Mouse (Mus musculus) neural tube, embryonic 14.5 days (tissue): ENCODE results near the gene Ppp2r5e. TPM values are rescaled to one million over a fixed set of nuclear protein-coding genes. Genes with fewer than 3 reads are reported as not detected.

Experiments used
- ATAC-seq: fragments of 200-750 bp; cut with Nextera tagmentation; 2 replicates; pipeline ENCODE4 v1.8.0; 2017; ENCODE audit warnings: low read depth, mild to moderate bottlenecking, moderate TSS enrichment, moderate library complexity
- H3K27ac ChIP-seq: fragments of 300-500 bp; sonication (generic); 2 replicates; pipeline ENCODE4 v1.5.1; 2014; ENCODE audit warnings: low read depth, mild to moderate bottlenecking, control low read depth, low read length, moderate library complexity, mixed read lengths
- H3K27me3 ChIP-seq: fragments of 300-500 bp; sonication (generic); 2 replicates; pipeline ENCODE4 v1.6.1; 2014; ENCODE audit warnings: low read length; ENCODE audit not compliant: control insufficient read depth, insufficient read depth
- H3K36me3 ChIP-seq: fragments of 300-500 bp; sonication (generic); 2 replicates; pipeline ENCODE4 v1.6.1; 2014; ENCODE audit warnings: low read length, mixed read lengths; ENCODE audit not compliant: control insufficient read depth, insufficient read depth
- H3K4me1 ChIP-seq: fragments of 300-500 bp; sonication (generic); 2 replicates; pipeline ENCODE4 v1.6.1; 2014; ENCODE audit warnings: low read length; ENCODE audit not compliant: control insufficient read depth, insufficient read depth
- H3K4me2 ChIP-seq: fragments of 300-500 bp; sonication (generic); 2 replicates; pipeline ENCODE4 v1.6.1; 2014; ENCODE audit warnings: mild to moderate bottlenecking, low read depth, low read length, control low read depth
- H3K4me3 ChIP-seq: fragments of 300-500 bp; sonication (generic); 2 replicates; pipeline ENCODE4 v1.5.1; 2014; ENCODE audit warnings: low read depth, low read length, control low read depth, mixed read lengths
- H3K9ac ChIP-seq: fragments of 300-500 bp; sonication (generic); replicated peaks from 2 replicates; pipeline ENCODE4 v1.6.1; 2014; ENCODE audit warnings: low read depth, mild to moderate bottlenecking, control low read depth, low read length, mixed read lengths
- H3K9me3 ChIP-seq: fragments of 300-500 bp; sonication (generic); 2 replicates; pipeline ENCODE4 v1.6.1; 2016; ENCODE audit warnings: low read length; ENCODE audit not compliant: control insufficient read depth
- WGBS: fragments of 180-500 bp; shearing (Covaris S2); extraction: QIAGEN DNeasy Blood & Tissue Kit; methylation state at CpG from one replicate; pipeline ENCODE4 v1.1.7; 2014; 5-methylcytosine and 5-hydroxymethylcytosine counted together
- polyA plus RNA-seq: library from polyadenylated mRNA; unstranded; fragments of >200 nt; fragmentation: Nextera tagmentation; extraction: Ambion mirVana; gene quantifications from 2 replicates; pipeline ENCODE4 v1.2.1, GENCODE M21; 2014

The Ppp2r5e gene
- polyA plus RNA-seq, 1 experiment from 2014 or later, result 24.2 TPM

GRCm38 (mm10) chr12:75616841-75617240 is 20.8 kb upstream of the Ppp2r5e start:
- Histone ChIP-seq H3K4me1 (no peaks in the 10 kb centered on the region), H3K36me3 (no peaks in the 10 kb centered on the region), H3K9ac (no peak overlapping the region), H3K4me3 (no peak overlapping the region), H3K27me3 (no peaks in the 10 kb centered on the region), H3K9me3 (no peaks in the 10 kb centered on the region), H3K4me2 (no peak overlapping the region), H3K27ac (no peak overlapping the region)
- ATAC-seq, result no peak
- WGBS, result 61% methylated on average over 8 of the region's 8 CpGs

GRCm38 (mm10) chr12:75616158-75616791 is 20.2 kb upstream of the Ppp2r5e start:
- H3K9me3 ChIP-seq, result no peaks in the 10 kb centered on the region
- peak overlapping the region; percentile 30; the same call in 1 of the 2 replicates for H3K4me2 ChIP-seq
- no peak overlapping the region for H3K9ac ChIP-seq
- H3K27ac ChIP-seq, result no peak overlapping the region
- no peaks in the 10 kb centered on the region for H3K27me3 ChIP-seq
- ATAC-seq, result no peak
- no peak overlapping the region for H3K4me3 ChIP-seq
- WGBS, result 9% methylated on average over 23 of the region's 24 CpGs
- no peaks in the 10 kb centered on the region for H3K36me3 ChIP-seq
- no peaks in the 10 kb centered on the region for H3K4me1 ChIP-seq

DNA sequence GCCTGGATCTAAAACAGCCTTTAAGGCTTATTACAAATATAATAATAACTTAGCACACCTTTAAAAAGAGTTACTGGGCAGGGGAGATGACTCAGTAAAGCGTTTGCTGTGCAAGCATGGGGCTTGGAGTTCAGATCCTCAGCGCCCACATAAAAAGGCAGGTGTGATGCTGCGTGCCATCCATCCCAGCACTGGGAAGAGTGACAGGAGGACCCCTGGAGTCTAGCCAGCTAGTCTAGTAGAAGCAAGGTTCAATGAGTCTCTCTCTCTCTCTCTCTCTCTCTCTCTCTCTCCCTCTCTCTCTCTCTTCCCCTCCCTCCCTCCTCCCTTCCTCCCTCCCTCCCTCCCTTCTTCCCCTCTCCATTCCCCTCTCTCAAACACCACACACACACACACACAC is 19.5 kb upstream of the Ppp2r5e start:
- Histone ChIP-seq H3K36me3 (no peaks in the 10 kb centered on the region), H3K27ac (no peak overlapping the region), H3K4me1 (no peaks in the 10 kb centered on the region), H3K9ac (no peak overlapping the region), H3K4me2 (no peak overlapping the region), H3K9me3 (no peaks in the 10 kb centered on the region), H3K4me3 (no peak overlapping the region), H3K27me3 (no peaks in the 10 kb centered on the region)
- WGBS, result 54% methylated on average over 3 of the region's 3 CpGs
- no peak for ATAC-seq

DNA sequence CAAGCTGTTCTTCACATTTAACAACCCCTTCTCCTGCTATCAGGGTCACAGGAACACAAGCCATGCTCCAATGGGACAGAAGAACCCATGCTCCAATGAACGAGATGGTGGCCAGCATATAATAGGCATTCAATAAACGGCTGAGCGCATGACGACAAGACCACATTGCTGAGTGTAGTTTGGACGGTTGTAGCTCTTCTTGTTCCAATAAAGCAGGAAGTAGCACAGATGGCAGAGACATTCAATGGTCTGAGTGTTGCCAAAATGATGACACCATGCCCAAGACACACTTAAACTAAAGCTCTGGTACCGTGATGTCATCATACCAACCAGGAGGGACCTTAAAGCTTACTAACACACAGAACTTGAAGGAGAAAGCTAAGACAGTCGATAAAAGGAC is 16.7 kb upstream of the Ppp2r5e start:
- H3K27ac ChIP-seq, result no peak overlapping the region
- H3K9me3 ChIP-seq, result no peaks in the 10 kb centered on the region
- WGBS, result 81% methylated on average over 7 of the region's 7 CpGs
- no peaks in the 10 kb centered on the region for H3K4me1 ChIP-seq
- no peak overlapping the region for H3K4me3 ChIP-seq
- ATAC-seq, result no peak
- no peak overlapping the region for H3K9ac ChIP-seq
- no peak overlapping the region for H3K4me2 ChIP-seq
- H3K36me3 ChIP-seq, result no peaks in the 10 kb centered on the region
- no peaks in the 10 kb centered on the region for H3K27me3 ChIP-seq

- H3K27ac ChIP-seq, result no peak overlapping the region
- WGBS, result 12% methylated on average over 4 of the region's 4 CpGs
- H3K27me3 ChIP-seq, result no peaks in the 10 kb centered on the region
- H3K4me1 ChIP-seq, result peaks cover under 1% of the 10 kb centered on the region; the same call in 1 of the 2 replicates
- H3K9me3 ChIP-seq, result no peaks in the 10 kb centered on the region
- no peaks in the 10 kb centered on the region for H3K36me3 ChIP-seq
- no peak overlapping the region for H3K4me2 ChIP-seq
- no peak for ATAC-seq
- no peak overlapping the region; the same call in 1 of the 2 replicates for H3K9ac ChIP-seq
- H3K4me3 ChIP-seq, result no peak overlapping the region
Observed at GRCm38 (mm10) chr12:75599490-75599889, 3.4 kb upstream of the Ppp2r5e start.

DNA sequence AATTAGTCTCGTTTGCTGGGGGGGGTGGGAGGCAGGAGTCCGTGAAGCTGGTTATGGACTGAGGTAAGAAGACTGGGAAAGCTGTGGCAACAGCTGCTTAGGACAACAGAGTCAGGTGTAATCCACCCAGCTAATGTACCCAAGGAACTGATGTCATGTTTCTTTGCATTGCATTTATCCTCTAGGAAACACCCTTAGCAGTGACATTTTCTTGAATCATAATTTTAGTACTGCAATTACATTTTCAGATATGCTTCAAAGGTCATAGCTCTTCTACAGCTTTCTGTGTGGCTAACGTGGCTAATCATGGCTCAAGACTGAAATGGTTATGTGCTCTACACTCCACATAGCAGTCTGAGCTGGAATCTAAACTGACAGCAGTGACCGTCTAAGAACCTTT is 2.9 kb upstream of the Ppp2r5e start:
- Histone ChIP-seq H3K4me2 (no peak overlapping the region), H3K27ac (no peak overlapping the region), H3K4me3 (no peak overlapping the region), H3K9me3 (no peaks in the 10 kb centered on the region), H3K9ac (no peak overlapping the region; the same call in 1 of the 2 replicates), H3K36me3 (no peaks in the 10 kb centered on the region), H3K4me1 (peaks cover 5% of the 10 kb centered on the region), H3K27me3 (no peaks in the 10 kb centered on the region)
- no peak for ATAC-seq
- 75% methylated on average over 4 of the region's 4 CpGs for WGBS

DNA sequence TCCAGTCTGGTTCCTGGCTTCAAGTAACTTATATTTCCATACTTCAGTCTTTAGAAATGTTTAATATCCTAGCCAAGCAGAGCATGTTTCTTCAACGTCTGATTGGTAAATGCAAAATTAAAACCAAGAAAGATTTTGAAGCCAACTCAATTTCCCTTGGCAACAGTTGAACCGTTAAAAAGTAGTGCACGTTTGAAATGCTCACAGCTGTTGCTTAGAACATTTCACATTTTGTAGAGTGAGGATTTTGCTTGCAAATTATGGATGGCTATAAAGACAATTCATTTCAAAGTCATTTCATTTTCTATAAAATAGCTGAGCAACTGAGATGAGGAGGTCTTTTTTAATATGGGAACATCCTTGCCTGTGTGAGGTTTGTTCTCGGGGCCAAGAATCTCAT is 1.7 kb upstream of the Ppp2r5e start:
- no peak overlapping the region for H3K9ac ChIP-seq
- no peak overlapping the region for H3K4me3 ChIP-seq
- 86% methylated on average over 4 of the region's 4 CpGs for WGBS
- peaks cover 4% of the 10 kb centered on the region; the same call in 1 of the 2 replicates for H3K36me3 ChIP-seq
- no peaks in the 10 kb centered on the region for H3K9me3 ChIP-seq
- H3K4me2 ChIP-seq, result no peak overlapping the region
- no peak overlapping the region for H3K27ac ChIP-seq
- no peak for ATAC-seq
- H3K4me1 ChIP-seq, result peaks cover 13% of the 10 kb centered on the region
- no peaks in the 10 kb centered on the region for H3K27me3 ChIP-seq

GRCm38 (mm10) chr12:75595291-75596153 is 523 bp downstream of the Ppp2r5e start:
- 0% methylated on average over 69 of the region's 97 CpGs for WGBS
- peak overlapping the region; percentile 53 for H3K4me2 ChIP-seq

GRCm38 (mm10) chr12:75594404-75594803 is 1.6 kb downstream of the Ppp2r5e start:
- Histone ChIP-seq H3K4me2 (peak overlapping the region; percentile 53), H3K9ac (0 out of 2 replicates have a peak overlapping the region, but pooled peaks have one; percentile 12), H3K36me3 (peaks cover 6% of the 10 kb centered on the region; the same call in 1 of the 2 replicates), H3K9me3 (no peaks in the 10 kb centered on the region), H3K27me3 (no peaks in the 10 kb centered on the region), H3K4me3 (peak overlapping the region; percentile 100), H3K4me1 (peaks cover 13% of the 10 kb centered on the region), H3K27ac (no peak overlapping the region)
- WGBS, result 38% methylated on average over 5 of the region's 5 CpGs
- no peak for ATAC-seq

More at GRCm38 (mm10) chr12:75595291-75596153, 523 bp downstream of the Ppp2r5e start:
- Histone ChIP-seq H3K27me3 (no peaks in the 10 kb centered on the region), H3K4me1 (peaks cover 13% of the 10 kb centered on the region), H3K9ac (peak overlapping the region; percentile 95), H3K36me3 (peaks cover 6% of the 10 kb centered on the region; the same call in 1 of the 2 replicates), H3K4me3 (peak overlapping the region; percentile 100), H3K27ac (peak overlapping the region; percentile 96), H3K9me3 (no peaks in the 10 kb centered on the region)
- peak; percentile 19 for ATAC-seq
